Mouse (Mus musculus) A20 (cell line): ENCODE data around the gene Olfr1380.
A peak's percentile ranks its signal among the peaks of the same experiment; 100 is the strongest.
"Not testable (repeated sequence)": the region's sequence is repeated elsewhere in the genome, so short reads cannot be mapped to it uniquely, and the experiment has no call there.

Source experiments
- DNase-seq: peaks from one replicate; pipeline ENCODE4 v3.0.0-alpha.2; 2011; ENCODE audit warnings: low read depth, low spot score

Gene Olfr1380

DNA sequence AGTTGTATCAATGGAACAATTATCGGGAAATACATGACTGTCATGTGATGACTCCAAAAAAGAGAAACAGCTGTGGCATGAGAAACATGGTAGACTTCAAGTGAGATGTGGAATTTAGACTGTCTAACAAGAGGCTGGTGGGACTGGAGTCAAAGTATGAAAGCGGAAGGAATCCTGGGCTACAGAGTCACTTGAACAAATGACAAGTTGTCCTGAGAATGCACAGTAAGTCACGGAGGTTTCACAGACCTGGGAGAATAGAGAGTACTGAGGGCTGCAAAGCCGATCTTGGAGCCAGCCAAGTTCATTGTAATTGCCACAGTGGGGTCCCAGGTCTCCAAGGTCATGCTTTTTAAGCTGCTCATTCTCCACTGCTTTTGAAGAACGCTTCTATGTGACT, at the start of gene Olfr1380:
TSS of gene Olfr1380 (plus strand) at position 301 of the 400 bp plus-strand sequence.
- not testable (repeated sequence) for DNase-seq

DNA sequence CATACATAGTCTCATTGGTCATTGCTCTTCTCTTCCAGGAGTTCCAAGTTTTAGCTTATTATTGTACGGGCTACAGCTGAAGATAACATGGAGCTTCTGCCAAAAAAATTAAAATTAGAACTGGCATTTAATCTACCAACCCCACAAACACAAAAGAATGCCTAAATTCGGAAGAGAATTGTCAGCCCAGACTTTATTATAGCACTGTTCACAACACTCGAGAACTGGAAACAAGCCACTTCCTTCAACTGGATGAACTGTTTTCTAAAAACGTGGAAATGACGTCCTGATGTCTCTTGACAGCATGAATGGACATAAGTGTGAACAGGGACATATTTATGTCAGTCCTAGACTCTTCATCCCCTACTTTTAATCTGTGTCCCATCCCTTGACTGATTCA, 38.6 kb upstream of the Olfr1380 start:
- no peak for DNase-seq

DNA sequence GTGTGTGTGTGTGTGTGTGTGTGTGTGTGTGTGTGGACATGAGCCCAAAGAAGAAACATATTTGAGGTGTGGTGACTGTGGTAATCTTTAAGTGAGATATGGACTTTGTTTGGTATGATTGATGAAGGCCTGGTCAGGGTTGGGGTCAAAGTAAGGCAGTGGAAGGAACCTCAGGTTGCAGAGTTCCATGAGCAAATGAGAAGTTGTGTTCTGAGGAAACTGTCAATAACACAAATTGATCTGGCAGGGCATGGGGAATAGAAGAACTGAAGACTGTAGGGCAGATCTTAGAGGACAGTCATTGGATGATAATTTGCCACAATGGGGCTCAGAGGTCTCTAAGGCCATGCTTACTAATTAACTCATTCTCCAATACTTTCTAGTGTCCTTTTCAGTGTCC, 37.3 kb upstream of the Olfr1380 start, which contains the start of gene Olfr1383:
TSS of gene Olfr1383 (plus strand) at position 301 of the 400 bp plus-strand sequence.
- DNase-seq: no peak

DNA sequence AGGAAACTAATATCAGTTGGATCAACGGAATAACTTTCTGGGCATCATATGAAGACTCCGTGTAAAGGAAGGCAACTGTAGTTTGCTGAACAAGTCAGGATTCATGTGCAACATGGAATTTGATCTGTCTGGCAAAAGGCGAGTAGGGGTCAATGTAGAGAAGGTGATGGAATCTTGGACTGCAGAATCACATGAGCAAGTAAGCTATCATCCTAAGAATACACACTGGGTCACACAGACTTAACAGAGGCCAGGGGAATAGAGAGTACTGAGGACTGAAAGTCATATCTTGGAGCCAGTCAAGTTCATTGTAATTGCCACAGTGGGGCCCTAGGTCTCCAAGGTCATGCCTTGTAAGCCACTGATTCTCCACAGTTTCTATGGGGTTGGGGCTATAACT, 28.7 kb upstream of the Olfr1380 start, which contains the start of gene Olfr1382:
TSS of gene Olfr1382 (plus strand) at position 301 of the 400 bp plus-strand sequence.
- DNase-seq: no peak

DNA sequence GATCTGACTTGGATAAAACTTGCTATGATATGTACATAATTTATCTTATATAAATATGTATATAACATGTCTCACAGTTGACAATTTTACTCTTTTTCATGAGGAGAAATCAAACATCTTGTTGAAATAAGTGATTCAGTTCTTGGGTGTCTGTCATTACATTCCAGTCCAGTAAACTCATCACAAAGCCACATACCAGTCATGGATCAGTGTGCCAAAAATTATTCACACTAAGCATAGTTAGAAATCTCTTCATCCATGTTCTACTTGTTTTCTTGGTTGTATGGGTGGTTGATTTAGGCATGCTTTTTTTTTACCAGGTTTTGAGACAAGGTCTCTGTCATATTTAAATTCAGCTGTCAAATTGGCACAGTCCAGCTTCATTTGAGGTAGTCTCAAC, 23.9 kb upstream of the Olfr1380 start:
- no peak for DNase-seq

DNA sequence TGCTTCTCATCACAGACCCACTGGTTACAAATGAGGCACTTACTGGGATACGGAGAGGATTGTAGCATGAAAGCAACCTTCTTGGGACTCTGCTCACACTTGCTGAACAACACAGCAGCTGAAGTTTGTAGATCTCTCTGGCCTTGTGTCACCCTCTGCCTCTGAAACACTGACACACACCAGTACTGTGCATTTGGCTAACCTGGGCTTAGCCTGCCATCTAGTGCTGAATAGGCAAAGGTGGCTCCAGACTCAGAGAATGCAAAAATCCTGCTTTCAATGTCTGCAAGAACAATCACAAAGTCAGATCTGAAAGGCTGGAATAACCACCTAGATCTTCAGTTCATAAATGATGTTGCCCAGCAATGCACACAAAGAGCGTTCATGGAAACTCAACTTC, 20.0 kb upstream of the Olfr1380 start:
- DNase-seq: peak; percentile 6

DNA sequence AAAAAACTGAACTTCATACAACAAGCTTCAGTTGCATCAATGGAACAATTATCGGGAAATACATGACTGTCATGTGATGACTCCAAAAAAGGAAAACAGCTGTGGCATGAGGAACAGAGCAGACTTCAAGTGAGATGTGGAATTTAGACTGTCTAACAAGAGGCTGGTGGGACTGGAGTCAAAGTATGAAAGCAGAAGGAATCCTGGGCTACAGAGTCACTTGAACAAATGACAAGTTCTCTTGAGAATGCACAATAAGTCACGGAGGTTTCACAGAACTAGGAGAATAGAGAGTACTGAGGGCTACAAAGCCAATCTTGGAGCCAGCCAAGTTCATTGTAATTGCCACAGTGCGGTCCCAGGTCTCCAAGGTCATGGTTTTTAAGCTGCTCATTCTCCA, 13.5 kb upstream of the Olfr1380 start, which contains the start of gene Olfr1381:
TSS of gene Olfr1381 (plus strand) at position 301 of the 400 bp plus-strand sequence.
- not testable (repeated sequence) for DNase-seq

DNA sequence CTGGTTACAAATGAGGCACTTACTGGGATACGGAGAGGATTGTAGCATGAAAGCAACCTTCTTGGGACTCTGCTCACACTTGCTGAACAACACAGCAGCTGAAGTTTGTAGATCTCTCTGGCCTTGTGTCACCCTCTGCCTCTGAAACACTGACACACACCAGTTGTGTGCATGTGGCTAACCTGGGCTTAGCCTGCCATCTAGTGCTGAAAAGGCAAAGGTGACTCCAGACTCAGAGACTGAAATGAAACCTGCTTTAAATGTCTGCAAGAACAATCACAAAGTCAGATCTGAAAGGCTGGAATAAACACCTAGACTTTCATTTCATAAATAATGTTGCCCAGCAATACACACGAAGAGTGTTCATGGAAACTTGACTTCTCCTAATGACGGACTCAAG, 2.6 kb upstream of the Olfr1380 start:
- DNase-seq: peak; percentile 33

DNA sequence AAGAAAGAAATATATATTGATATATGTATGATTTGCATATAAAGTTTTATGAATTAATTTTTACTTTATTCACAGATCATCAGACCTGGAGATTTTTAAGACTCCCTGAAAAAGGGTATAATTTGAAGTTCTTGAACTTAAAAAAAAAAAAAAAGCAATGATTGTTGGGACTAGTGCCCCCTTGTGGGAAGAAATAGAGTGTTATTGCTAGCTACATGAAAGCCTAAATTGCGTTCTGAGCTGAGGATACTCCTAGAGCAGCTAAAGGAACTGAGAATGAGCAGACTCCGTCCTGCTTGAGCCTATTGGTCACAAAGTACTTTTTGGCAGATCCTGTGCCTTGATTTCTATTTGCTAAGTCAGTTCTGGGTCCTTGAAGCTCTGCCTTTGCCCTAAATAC, 18.4 kb downstream of the Olfr1380 start:
- DNase-seq: peak; percentile 41

DNA sequence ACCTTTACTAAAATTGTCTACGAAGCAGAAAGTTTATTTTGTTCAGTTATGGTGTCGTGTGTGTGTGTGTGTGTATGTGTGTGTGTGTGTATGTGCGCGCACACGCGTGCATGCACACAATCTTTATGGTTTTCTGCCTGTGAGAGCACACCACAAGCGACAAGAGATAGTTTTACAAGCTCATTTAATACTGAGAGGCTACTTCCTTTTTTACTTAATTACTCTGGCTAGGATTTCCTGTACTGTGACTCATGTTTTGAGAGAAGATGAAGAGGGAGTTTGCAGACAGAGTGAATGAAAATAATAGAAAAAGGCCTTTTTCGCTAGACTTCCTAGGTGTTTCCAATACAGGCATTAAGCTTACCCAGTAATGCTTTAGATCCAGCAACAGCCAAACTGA, 23.8 kb downstream of the Olfr1380 start:
- not testable (repeated sequence) for DNase-seq

DNA sequence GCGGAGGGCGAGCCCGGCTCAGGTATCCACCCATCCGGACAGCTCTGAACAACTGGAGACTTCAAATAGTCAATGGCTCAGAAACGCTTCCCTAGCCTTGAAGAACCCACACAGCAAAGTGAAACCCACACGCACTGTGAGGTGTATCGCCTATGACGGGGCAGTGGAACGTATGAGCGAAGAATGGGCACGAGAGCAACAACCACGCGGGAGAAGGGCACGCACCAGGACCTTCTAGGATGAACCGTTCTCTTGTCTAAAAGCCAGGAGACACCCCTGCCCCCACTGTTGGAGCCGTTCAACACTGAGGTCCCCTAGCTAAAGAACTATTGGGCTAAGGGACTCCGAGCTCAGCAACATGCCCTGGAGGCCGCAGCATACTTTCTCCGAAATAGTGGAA, 33.5 kb downstream of the Olfr1380 start:
- DNase-seq: no peak

DNA sequence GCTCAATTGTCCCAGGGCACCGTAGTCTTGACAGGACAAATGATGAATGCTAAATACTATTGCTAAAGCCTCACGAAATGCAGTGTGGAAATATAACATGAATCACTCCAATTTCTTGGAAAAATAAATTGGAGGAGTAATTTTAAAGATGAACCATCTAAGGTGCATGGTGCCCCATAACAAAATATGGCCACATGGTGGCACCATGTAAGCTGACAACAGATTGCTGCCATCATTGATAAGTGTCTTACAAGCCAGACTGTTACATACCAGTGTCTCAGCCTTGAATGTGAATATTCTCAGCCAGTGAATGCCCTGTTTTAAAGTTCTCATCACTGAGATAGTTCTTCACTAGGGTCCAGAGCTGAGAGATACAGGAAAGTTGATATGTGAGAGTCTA, 40.5 kb downstream of the Olfr1380 start:
- DNase-seq: not testable (repeated sequence)

DNA sequence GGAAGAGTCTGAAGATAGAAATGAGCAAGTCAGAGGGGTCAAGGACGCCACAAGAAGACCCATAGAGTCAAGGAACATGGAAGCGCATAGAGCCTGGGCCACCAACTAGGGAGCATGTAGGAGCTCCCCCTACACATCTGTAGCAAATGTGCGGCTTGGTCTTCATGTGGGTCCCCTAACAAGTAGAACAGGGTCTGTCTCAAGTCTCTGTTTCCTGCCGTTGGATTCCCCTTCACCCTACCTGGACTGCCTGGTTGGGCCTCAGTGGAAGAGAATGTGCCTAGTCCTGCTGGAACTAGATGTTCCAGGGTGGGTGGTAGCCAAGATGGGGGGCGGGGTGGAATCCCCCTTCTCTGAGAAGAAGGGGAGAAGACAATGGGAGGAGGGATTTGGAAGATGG, 51.6 kb downstream of the Olfr1380 start:
- not testable (repeated sequence) for DNase-seq

DNA sequence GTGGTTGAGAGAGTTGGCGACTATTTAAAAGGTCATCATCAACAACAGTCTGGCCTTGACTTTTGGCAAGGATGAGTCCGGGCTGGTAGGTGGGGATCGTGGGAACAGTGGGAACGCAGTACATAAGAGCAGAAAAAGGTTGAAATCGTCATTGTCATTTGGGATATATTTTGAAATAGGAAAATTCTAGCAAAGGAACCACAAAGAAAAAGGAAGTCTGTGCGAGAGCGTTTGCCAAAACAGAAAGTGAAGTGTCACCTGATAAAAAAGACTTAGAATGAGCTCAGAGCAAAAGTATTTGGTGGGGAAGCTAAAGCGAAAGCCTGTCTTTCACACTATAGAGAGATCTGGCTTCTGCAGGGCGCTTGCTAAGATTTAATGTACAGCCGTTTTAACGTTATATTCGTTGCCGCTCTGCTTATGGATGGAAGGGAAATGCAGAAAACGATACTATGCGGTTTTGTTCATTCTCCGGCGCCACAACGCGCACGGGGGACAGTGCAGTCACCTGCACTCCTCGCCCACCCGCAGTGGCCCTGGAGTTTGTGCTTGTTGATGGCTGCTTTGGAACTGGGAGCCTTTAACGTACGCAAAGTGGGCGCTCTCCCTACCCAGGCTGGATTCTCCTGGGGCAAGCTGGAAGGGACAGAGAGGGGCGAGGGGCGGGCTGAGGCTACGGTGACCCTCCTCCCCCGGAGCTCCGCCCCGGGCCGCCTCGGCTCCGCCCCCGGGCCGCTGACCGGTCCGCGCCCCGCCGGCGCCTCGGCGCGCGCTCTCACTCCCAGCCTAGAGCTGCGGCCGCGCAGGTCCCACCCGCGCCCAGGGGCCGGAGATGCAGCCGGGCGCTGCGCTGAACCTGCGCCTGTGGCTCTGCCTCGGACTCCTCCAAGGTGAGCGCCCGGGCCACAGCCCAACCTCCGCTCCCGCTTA, 52.5 kb downstream of the Olfr1380 start, which contains the start of gene Flt4:
TSS of gene Flt4 (plus strand) at position 326 of the 930 bp plus-strand sequence.
- DNase-seq: peak; percentile 58

DNA sequence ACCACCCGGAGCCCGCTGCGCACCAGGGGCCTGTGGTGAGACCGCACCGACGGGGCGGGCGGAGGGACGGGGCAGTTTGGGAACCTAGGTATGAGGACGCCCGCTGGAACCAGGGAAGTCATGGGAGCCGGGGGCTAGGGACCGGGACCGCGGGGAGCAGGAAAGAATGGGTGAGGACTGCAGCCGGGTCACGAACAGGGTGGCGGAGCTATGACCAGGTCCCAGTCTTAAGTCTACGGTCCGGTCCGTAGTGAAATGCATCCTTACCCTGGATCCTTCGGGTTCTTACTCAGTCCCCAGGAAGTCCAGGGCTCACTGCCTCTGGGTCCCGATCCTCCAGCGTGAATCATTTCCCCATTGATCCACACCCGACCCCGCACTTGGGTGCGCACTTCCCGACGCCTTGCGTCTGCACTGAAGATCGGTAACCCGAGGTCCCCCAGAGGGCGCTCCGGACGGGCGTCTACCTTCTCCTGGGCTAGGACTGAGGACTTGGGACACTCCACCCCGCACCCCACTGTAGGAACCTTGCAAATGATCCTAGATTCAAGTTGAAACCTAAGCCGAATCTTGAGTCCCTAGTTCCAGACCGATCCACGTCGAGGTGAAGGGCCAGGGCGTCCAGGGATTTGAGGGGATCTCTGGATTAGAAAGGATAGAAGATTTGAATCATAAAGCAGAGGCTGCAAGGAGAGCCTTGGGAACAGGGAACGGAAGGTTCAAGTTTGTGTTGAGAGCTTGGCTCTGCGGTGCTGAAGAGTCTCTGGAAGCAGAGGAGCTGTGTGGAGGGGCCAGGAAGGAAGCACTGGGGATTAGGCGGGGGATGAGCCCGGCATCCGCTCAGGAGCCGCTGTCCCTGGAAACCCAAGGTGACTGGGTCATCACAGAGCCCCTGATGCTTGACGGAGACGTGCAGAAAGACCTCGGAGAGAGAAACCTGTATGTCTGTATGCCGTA, 53.5 kb downstream of the Olfr1380 start:
- not testable (repeated sequence) for DNase-seq

DNA sequence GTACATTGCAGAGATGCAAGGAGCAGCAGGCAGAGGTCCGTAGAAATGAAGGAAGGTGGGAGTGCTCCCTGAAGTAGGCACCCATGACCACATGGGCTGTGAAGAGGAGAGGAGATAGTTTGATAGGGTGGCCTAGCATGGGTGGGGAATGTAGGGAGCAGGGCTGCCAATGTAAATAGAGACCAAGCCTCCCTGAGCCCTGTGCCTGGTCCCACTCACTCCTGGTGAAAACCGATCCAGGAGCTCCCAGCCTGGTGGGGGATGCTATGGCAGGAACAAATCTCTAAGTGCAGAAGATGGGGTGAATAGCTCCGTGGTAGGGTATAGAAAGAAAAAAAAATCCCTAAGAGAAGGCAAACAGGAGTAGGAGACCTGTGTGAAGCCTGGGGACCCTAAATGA, 54.7 kb downstream of the Olfr1380 start:
- not testable (repeated sequence) for DNase-seq

DNA sequence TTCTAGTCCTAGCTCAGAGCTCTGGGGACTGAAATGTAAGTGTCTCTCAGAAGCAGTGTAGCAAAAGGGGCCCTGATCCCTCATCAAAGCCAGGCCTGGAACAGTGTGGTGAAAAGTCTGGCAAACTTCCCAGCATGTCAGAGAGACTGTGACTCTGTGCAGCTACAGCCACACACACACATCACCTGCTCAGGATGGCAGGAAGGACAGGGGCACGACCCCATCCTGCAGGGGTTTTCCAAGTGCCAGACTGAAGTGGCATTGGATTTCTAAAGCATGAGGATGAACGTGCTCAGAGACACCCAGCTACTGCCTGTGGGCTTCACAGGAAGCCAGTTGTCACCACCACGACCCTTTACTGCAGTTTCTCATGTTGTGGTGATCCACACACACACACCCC, 55.5 kb downstream of the Olfr1380 start:
- no peak for DNase-seq

DNA sequence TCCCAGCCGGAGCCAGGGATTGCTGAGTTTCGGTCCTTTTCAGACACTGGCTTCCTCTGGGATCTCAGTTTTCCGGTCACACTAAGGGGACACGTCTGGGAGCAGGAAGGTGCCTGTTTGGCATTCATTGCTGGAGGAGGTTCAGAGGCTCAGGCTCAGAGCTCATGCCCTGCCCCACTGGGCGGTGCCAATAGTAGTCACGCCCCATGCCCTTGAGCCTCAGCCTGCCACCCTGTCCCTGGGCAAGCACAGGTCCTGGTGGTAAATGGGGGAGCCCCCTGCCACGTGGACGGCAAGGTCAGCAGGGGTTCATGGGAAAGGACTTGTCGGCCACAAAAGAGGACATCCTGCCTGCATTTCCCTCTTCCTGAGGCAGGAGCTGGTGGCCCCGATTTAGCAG, 56.7 kb downstream of the Olfr1380 start:
- no peak for DNase-seq
